Mouse (Mus musculus): ENCODE results near the gene Trim41. TPM values are rescaled to one million over a fixed set of nuclear protein-coding genes. Genes with fewer than 3 reads are reported as not detected.
"Not testable (repeated sequence)": the region's sequence is repeated elsewhere in the genome, so short reads cannot be mapped to it uniquely, and the experiment has no call there.

The Trim41 gene
- total RNA-seq, 2 experiments from 2014 or later = 47.1 to 48.6 TPM

- no peak for DNase-seq (ENCODE audit: low spot score in 2 of 2)
These were observed 21.1 kb upstream of the Trim41 start for GRCm38 (mm10) chr11:48838181-48838797.

DNA sequence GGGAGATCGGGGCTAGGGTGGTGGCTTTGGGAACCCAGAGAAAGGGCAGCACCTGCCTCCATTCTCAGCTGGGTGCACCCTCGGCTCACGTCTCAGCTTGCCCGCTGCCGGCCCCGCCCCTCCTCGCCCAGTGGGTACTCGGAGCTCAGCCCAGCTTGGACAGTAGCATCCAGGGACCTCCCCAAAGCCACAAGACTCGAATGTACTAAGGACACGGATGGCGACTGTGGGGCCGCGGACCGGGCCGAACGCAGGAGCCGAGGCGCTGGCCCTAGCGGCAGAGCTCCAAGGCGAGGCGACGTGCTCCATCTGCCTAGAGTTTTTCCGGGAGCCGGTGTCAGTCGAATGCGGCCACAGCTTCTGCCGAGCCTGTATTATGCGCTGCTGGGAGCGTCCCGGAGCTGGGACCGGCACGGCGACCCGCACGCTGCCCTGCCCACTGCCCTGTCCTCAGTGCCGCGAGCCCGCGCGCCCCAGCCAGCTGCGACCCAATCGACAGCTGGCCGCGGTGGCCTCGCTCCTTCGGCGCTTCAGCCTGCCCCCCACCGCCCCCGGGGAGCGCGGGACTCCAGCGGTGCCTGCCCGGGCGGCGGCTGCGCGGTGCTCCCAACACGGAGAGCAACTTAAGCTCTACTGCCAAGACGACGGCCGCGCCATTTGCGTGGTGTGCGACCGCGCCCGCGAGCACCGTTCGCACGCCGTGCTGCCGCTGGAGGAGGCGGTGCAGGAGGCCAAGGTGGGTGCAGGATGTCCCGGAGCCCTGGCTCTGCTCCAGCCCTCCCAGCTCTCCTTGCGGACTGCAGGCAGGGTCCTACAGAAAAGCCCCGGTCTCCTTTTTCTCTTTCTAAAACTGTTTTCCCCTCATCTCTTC lies 20.4 kb upstream of the Trim41 start:
- DNase-seq (ENCODE audit: low spot score in 2 of 2) = peak in 1 of 2 experiments; percentile 37

DNA sequence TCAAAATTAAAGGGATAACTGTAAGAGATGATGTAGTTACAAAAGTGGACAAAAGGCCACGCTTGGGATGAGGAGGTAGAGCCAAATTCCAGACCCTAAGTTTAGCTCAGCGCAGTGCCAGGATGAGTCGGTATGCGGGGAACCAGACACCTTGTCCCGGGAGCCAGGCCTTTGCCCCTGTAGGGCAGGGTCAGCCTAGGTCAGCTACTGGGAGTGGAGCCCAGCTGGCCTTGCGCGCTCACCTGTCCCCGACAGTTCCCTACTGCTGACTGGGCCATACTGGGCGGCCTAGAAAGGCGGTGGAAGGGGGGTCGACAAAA lies 19.8 kb upstream of the Trim41 start:
- no peak for DNase-seq (ENCODE audit: low spot score in 2 of 2)

- no peak for DNase-seq (ENCODE audit: low spot score in 2 of 2)
These were observed 18.8 kb upstream of the Trim41 start for GRCm38 (mm10) chr11:48835923-48836322.

DNA sequence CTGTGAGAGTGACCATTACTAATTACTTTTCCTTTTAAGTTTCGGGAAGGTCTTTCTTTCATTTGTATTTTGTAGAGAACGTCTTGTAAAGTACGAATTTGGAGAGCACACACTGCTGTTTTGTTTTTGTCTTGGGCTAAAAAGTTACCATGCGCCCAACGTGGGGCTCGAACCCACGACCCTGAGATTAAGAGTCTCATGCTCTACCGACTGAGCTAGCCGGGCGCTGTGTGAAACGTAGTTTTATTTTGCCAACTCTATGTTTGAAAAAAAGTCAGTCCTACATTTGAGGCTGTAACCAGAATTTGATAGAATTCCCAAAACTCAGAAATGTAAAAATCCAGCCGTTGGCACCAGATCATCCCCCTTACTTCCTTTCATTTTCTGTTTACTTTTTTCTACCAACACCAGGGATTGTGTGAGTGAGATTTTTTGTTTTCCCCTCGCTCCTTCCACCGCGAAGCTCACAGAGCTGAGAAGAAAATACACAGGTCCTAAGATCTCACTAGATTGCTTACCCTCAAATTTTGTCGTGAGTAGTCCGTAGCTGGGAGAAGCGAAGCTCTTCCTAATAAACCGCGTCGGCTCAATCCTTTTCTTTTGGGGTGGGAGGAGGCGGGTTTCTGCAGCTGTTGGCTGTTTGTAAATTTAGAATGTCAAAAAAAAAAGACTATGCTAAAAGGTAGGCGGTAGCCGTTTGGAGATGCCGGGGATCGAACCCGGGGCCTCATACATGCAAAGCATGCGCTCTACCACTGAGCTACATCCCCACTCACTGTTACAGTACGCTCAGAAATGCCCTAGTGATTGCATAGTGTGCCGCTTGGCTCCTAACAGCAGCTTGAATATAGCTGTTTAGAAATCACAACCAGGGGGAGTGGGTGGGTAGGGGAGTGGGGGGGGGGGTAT lies 16.8 kb upstream of the Trim41 start:
- peak; percentile 92 to 95 for DNase-seq (ENCODE audit: low spot score in 2 of 2)

- no peak for DNase-seq (ENCODE audit: low spot score in 2 of 2)
These were observed 16.1 kb upstream of the Trim41 start for GRCm38 (mm10) chr11:48833078-48833730.

DNA sequence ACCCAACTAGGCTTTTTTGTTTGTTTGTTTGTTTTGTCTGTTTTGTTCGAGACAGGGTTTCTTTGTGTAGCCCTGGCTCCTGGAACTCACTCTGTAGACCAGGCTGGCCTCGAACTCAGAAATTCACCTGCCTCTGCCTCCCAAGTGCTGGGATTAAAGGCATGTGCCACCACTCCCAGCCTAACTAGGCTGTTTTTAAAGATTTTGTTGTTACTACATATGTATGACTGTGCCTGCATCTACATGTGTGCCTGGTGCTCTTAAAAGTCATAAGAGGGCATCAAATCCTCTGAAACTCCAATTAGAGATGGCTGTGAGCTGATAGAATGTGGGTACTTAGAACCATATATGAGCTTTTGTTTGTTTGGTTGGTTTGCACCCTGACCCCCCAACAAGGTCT lies 14.1 kb upstream of the Trim41 start:
- DNase-seq (ENCODE audit: low spot score in 2 of 2) = no peak

DNA sequence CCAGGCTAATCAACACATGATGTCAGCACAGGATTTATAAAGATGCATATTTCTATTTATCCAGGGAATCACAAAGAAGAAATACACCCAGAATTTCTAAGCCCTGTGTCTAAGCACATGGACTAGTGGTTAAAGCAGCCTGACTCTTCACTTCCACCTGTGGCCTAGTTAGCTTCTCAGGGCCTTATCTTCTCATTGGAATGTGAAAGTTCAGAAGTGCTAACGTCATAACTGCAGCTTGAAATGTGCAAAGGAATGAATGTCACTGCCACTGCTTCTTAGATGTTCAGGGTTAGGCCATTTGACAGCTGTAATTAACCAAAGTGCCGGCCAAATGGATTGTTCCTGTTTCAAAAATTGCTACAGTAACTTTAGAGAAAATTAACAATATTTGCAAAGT lies 13.1 kb upstream of the Trim41 start:
- DNase-seq (ENCODE audit: low spot score in 2 of 2) = no peak

DNA sequence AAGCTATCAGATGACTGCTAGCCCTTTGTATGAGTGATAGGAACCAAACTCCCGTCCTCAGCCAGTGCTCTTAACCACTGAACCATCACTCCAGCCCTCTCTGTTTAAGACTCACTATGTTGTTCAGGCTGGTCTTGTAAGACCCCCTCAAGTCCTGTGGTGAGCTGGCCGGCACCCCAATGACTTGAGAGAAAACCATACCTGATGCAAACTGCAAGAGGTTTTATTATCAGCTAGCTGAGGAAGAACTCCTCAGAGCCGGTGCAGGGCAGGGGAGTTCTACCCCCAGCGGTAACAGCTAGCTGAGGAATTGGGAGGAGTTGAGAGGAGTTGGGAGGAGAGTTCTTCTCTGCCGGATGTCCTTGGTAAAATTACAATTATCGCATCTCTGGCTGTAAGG lies 10.8 kb upstream of the Trim41 start:
- DNase-seq (ENCODE audit: low spot score in 2 of 2) = no peak

DNA sequence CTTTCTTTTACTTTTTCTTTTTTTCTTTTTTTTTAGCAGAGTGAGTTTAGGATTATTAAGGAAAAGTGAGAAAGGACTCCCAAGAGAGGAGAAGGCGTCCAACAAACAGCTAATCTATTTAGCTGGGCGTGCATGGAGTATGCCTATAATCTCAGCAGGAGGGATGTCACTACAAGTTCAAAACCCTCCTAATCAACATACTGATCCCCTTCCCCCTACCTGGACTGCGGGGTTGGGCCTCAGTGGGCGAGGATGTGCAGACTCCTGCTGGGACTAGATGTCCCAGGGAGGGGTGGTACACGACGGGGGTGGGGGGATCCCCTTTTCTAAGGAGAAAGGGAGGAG lies 9.6 kb upstream of the Trim41 start:
- no peak for DNase-seq (ENCODE audit: low spot score in 2 of 2)

DNA sequence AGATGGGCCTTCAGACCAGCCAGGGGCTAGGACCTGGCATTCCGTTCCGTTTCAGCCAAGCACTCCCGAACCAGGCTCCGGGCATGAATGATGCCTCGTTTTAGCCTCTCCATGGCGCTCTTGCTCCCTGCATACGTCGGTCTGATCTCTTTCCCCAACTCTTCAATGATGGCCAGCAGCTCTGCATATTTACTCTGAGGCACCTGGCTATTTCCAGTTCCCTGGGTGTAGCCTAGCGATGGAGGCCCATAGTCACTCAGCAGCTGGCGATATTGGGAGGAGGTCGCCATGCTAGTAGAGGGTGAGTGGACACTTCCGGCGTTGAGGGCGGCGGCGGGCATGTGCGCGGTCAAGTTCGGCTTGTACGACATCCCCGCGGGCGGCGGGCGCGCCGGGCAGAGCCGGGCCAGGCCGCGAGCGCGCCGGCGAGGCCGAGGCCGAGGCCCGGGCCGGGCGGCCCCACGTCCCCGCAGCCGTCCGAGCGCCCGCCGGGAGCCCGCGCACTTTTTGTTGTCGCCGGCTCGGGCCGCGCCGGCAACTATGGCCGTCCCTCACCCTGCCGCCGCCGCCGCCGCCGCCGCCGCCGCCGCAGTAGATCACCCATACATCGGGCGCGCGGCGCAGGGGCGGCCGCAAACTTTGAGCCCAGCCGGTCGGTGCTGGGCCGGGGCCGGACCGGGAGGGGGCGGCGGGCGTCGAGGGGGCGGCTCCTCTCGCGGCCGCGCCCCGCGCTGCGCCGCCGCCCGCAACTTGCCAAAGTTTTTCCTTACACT lies 9.0 kb upstream of the Trim41 start, which contains the start of the genes Trim7 and Gm12184:
TSS of gene Trim7 (plus strand) at position 162 of the 773 bp plus-strand sequence.
TSS of gene Gm12184 (minus strand) at position 677 of the 773 bp plus-strand sequence.
- DNase-seq (ENCODE audit: low spot score in 2 of 2) = not testable (repeated sequence)

DNA sequence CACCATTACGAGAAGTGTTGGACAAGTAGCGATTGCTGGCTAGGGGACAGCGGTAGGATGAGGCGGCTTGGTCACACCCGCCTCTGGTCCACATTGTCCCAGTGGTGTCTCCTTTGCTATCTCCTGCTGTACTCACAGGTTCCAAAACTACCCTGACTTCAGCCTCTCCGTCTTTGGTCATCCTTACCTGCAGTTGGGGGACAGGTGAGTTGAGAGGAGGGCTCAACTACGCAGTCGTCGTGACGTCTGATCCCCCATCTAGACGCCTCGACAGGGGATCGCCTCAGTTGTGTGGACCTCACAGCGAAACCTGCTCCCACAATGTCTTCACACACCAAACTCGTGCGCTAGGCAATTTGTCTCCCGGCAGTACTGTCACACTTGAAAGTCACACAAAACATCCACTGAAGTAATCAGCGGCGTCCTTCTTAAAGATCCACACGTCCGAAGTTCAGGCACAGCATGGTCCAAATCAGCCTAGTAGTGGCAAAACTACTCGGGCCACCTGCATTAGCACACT lies 7.2 kb upstream of the Trim41 start:
- no peak for DNase-seq (ENCODE audit: low spot score in 2 of 2)

GRCm38 (mm10) chr11:48823536-48823972 lies 6.4 kb upstream of the Trim41 start:
- no peak for DNase-seq (ENCODE audit: low spot score in 2 of 2)

DNA sequence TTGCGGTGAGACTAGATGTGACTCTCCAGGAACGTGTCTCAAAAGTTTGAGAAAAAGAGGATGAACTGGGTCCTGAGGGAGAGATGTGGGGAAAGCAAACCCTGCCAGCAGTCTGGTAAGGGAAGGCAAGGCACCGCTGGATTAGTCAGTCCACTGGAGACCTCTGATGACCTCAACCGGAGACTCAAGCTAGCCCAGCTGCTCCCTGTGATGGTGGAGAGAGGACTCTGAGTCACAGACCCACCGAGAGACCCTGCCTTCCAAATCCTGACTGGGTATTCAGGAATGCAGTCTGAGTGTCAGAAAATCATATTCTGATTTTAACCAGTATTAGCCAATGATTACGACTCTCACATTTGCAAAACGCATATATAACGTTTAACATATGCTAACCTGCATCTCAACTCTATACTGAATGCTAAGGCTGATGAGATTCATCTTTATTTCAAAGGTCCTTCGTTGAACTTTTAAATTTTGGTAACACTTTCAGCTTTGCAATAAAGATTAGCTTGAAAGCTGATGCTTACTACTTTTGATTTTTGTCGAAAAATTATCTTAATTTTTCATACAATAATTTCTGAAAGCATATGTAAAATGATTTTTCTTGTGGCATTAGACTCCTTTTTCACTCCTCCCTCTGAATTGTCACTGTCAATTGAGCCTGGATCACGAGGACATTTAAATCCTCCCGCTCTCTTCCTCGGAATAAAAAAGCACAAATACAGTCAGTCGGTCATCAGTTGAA lies 5.8 kb upstream of the Trim41 start:
- no peak for DNase-seq (ENCODE audit: low spot score in 2 of 2)

GRCm38 (mm10) chr11:48821299-48821698 lies 4.1 kb upstream of the Trim41 start:
- not testable (repeated sequence) for DNase-seq (ENCODE audit: low spot score in 2 of 2)

GRCm38 (mm10) chr11:48820308-48820674 lies 3.1 kb upstream of the Trim41 start:
- DNase-seq (ENCODE audit: low spot score in 2 of 2) = no peak

GRCm38 (mm10) chr11:48819614-48820307 lies 2.6 kb upstream of the Trim41 start:
- no peak for DNase-seq (ENCODE audit: low spot score in 2 of 2)

GRCm38 (mm10) chr11:48818346-48818745 lies 1.2 kb upstream of the Trim41 start:
- DNase-seq (ENCODE audit: low spot score in 2 of 2) = peak; percentile 77 to 93

GRCm38 (mm10) chr11:48817794-48818193 lies 641 bp upstream of the Trim41 start:
- no peak for DNase-seq (ENCODE audit: low spot score in 2 of 2)
